Mouse (Mus musculus): ENCODE measurements around the gene Chl1.

Gene Chl1

GRCm38 (mm10) chr6:103665677-103666316 is 155.4 kb downstream of the Chl1 start:
- DNase-seq (ENCODE audit: low spot score in 2 of 2), result no peak

- no peak for DNase-seq (ENCODE audit: low spot score in 2 of 2)
Measured at GRCm38 (mm10) chr6:103673111-103673510, 162.7 kb downstream of the Chl1 start.

- peak; percentile 43 to 56 for DNase-seq (ENCODE audit: low spot score in 2 of 2)
Measured at GRCm38 (mm10) chr6:103674332-103674731, 163.9 kb downstream of the Chl1 start.

GRCm38 (mm10) chr6:103675145-103675544 is 164.8 kb downstream of the Chl1 start:
- no peak for DNase-seq (ENCODE audit: low spot score in 2 of 2)

GRCm38 (mm10) chr6:103676664-103677063 is 166.3 kb downstream of the Chl1 start:
- no peak for DNase-seq (ENCODE audit: low spot score in 2 of 2)

- DNase-seq (ENCODE audit: low spot score in 2 of 2), result no peak
Measured at GRCm38 (mm10) chr6:103677072-103677471, 166.7 kb downstream of the Chl1 start.

- DNase-seq (ENCODE audit: low spot score in 2 of 2), result peak; percentile 64 to 71
Measured at GRCm38 (mm10) chr6:103682854-103683574, 172.6 kb downstream of the Chl1 start.

GRCm38 (mm10) chr6:103692511-103692910 is 182.1 kb downstream of the Chl1 start:
- DNase-seq (ENCODE audit: low spot score in 2 of 2), result no peak

- DNase-seq (ENCODE audit: low spot score in 2 of 2), result no peak
Measured at GRCm38 (mm10) chr6:103697349-103698028, 187.1 kb downstream of the Chl1 start.

GRCm38 (mm10) chr6:103699482-103699881 is 189.1 kb downstream of the Chl1 start:
- no peak for DNase-seq (ENCODE audit: low spot score in 2 of 2)

- DNase-seq (ENCODE audit: low spot score in 2 of 2), result no peak
Measured at GRCm38 (mm10) chr6:103699895-103700294, 189.5 kb downstream of the Chl1 start.

GRCm38 (mm10) chr6:103700336-103700735 is 189.9 kb downstream of the Chl1 start:
- DNase-seq (ENCODE audit: low spot score in 2 of 2), result no peak

- no peak for DNase-seq (ENCODE audit: low spot score in 2 of 2)
Measured at GRCm38 (mm10) chr6:103706366-103706765, 196.0 kb downstream of the Chl1 start.

- DNase-seq (ENCODE audit: low spot score in 2 of 2), result no peak
Measured at GRCm38 (mm10) chr6:103739291-103739690, 228.9 kb downstream of the Chl1 start.

- no peak for DNase-seq (ENCODE audit: low spot score in 2 of 2)
Measured at GRCm38 (mm10) chr6:103742784-103743183, 232.4 kb downstream of the Chl1 start.

GRCm38 (mm10) chr6:103746103-103746502 is 235.7 kb downstream of the Chl1 start:
- peak in 1 of 2 experiments; percentile 14 for DNase-seq (ENCODE audit: low spot score in 2 of 2)

GRCm38 (mm10) chr6:103749122-103749773 is 238.9 kb downstream of the Chl1 start:
- peak in 1 of 2 experiments; percentile 21 for DNase-seq (ENCODE audit: low spot score in 2 of 2)

GRCm38 (mm10) chr6:103753891-103754290 is 243.5 kb downstream of the Chl1 start:
- DNase-seq (ENCODE audit: low spot score in 2 of 2), result no peak

- no peak for DNase-seq (ENCODE audit: low spot score in 2 of 2)
Measured at GRCm38 (mm10) chr6:103766830-103767229, 256.4 kb downstream of the Chl1 start.

- no peak for DNase-seq (ENCODE audit: low spot score in 2 of 2)
Measured at GRCm38 (mm10) chr6:103781058-103781457, 270.7 kb downstream of the Chl1 start.

GRCm38 (mm10) chr6:103791077-103791632 is 280.8 kb downstream of the Chl1 start:
- DNase-seq (ENCODE audit: low spot score in 2 of 2), result no peak

GRCm38 (mm10) chr6:103795241-103795640 is 284.9 kb downstream of the Chl1 start:
- DNase-seq (ENCODE audit: low spot score in 2 of 2), result no peak

Data from right cerebral cortex, postnatal 36 days (tissue).